Mouse (Mus musculus): Measurements from ENCODE around the gene Adgre1. TPM values are rescaled to one million over a fixed set of nuclear protein-coding genes. Genes with fewer than 3 reads are reported as not detected.
"Not testable (repeated sequence)": the region's sequence is repeated elsewhere in the genome, so short reads cannot be mapped to it uniquely, and the experiment has no call there.

Gene Adgre1
- polyA plus RNA-seq, 1 experiment from 2014 or later = 6.2 TPM

DNA sequence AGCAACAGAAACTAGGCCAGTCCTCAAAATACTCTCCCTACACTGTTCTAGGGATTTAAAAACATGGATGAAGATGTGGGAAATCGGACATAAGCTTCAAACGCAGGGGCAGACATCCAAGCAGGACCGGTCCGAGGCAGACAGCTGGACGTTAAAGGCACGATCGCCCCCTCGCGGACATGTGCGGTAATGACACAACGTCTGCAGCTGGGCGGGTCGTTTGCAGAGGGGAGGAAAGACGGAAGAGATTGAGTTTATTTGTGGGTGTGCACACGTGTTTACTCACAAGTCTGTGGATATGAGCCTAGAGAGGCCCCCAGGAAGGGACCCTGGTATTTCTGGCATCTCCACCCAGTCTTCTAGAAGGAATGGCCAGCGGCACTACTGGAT is 23.7 kb upstream of the Adgre1 start:
- no peaks in the 10 kb centered on the region for H3K36me3 ChIP-seq (ENCODE audit: insufficient read depth)
- H3K4me1 ChIP-seq (ENCODE audit: insufficient read depth) = no peaks in the 10 kb centered on the region
- 5% methylated on average over 16 of the region's 16 CpGs for WGBS
- no peak overlapping the region for H3K9ac ChIP-seq
- TF ChIP-seq CTCF (IDR thresholded peaks at IDR 0.05; ENCODE audit: low read depth) = peak; percentile 96
- no peak overlapping the region for H3K4me2 ChIP-seq
- H3K27ac ChIP-seq (ENCODE audit: low read depth) = no peak overlapping the region
- peak; percentile 91 for DNase-seq
- H3K4me3 ChIP-seq (ENCODE audit: low read depth, low read length) = no peak overlapping the region
- H3K27me3 ChIP-seq (ENCODE audit: insufficient read depth, low read length) = no peaks in the 10 kb centered on the region
- no peaks in the 10 kb centered on the region for H3K9me3 ChIP-seq (ENCODE audit: low read depth, low read length)
- ATAC-seq (ENCODE audit: insufficient read depth) = peak; percentile 57

- 65% methylated on average over 9 of the region's 9 CpGs for WGBS
- not testable (repeated sequence) for H3K9ac ChIP-seq
Observed at GRCm38 (mm10) chr17:57335194-57335593, 23.3 kb upstream of the Adgre1 start.

GRCm38 (mm10) chr17:57335673-57336303 is 22.7 kb upstream of the Adgre1 start:
- peak; percentile 84 for ATAC-seq (ENCODE audit: insufficient read depth)

More at GRCm38 (mm10) chr17:57335194-57335593, 23.3 kb upstream of the Adgre1 start:
- not testable (repeated sequence) for H3K4me1 ChIP-seq (ENCODE audit: insufficient read depth); H3K4me2 ChIP-seq; H3K9me3 ChIP-seq (ENCODE audit: low read depth, low read length); H3K27ac ChIP-seq (ENCODE audit: low read depth); H3K4me3 ChIP-seq (ENCODE audit: low read depth, low read length); H3K36me3 ChIP-seq (ENCODE audit: insufficient read depth); H3K27me3 ChIP-seq (ENCODE audit: insufficient read depth, low read length); DNase-seq
- ATAC-seq (ENCODE audit: insufficient read depth) = peak; percentile 4; the same call in 1 of the 2 replicates

GRCm38 (mm10) chr17:57337996-57338395 is 20.5 kb upstream of the Adgre1 start:
- ATAC-seq (ENCODE audit: insufficient read depth) (no peak), DNase-seq (peak; percentile 6)
- no peaks in the 10 kb centered on the region for H3K36me3 ChIP-seq (ENCODE audit: insufficient read depth)
- no peaks in the 10 kb centered on the region for H3K9me3 ChIP-seq (ENCODE audit: low read depth, low read length)
- H3K9ac ChIP-seq = no peak overlapping the region
- no peaks in the 10 kb centered on the region for H3K4me1 ChIP-seq (ENCODE audit: insufficient read depth)
- 83% methylated on average over 10 of the region's 10 CpGs for WGBS
- no peak overlapping the region for H3K27ac ChIP-seq (ENCODE audit: low read depth)
- H3K27me3 ChIP-seq (ENCODE audit: insufficient read depth, low read length) = no peaks in the 10 kb centered on the region
- H3K4me2 ChIP-seq = no peak overlapping the region
- no peak for TF ChIP-seq CTCF (IDR thresholded peaks at IDR 0.05; ENCODE audit: low read depth)
- H3K4me3 ChIP-seq (ENCODE audit: low read depth, low read length) = no peak overlapping the region

More at GRCm38 (mm10) chr17:57335673-57336303, 22.7 kb upstream of the Adgre1 start:
- no peaks in the 10 kb centered on the region for H3K4me1 ChIP-seq (ENCODE audit: insufficient read depth)
- WGBS = 8% methylated on average over 11 of the region's 11 CpGs
- no peak overlapping the region for H3K27ac ChIP-seq (ENCODE audit: low read depth)
- H3K36me3 ChIP-seq (ENCODE audit: insufficient read depth) = no peaks in the 10 kb centered on the region
- DNase-seq = peak; percentile 97
- H3K9ac ChIP-seq = no peak overlapping the region
- H3K27me3 ChIP-seq (ENCODE audit: insufficient read depth, low read length) = no peaks in the 10 kb centered on the region
- no peaks in the 10 kb centered on the region for H3K9me3 ChIP-seq (ENCODE audit: low read depth, low read length)
- H3K4me2 ChIP-seq = no peak overlapping the region
- peak; percentile 98 for TF ChIP-seq CTCF (IDR thresholded peaks at IDR 0.05; ENCODE audit: low read depth)
- H3K4me3 ChIP-seq (ENCODE audit: low read depth, low read length) = no peak overlapping the region

DNA sequence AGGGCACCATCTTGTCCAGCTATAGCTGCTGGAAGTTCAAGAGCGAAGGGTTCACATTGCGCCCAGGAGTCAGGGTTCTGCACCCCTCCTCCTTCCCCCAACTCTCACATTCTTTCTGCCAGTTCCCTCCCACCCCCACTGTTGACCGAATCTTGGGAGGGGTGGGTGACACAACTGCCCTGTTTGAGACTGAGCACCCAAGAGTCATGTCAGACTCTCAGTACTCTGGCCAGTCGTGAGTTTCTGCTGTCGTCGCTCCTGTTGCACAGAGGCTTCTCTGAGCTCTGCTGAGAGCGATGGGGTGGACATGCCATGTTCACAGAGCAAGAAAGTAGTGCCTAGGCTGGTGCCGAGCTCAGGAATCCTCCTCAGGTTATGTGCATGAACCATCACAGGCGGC is 19.2 kb upstream of the Adgre1 start:
- ATAC-seq (ENCODE audit: insufficient read depth) (no peak), DNase-seq (no peak)
- Histone ChIP-seq H3K9me3 (ENCODE audit: low read depth, low read length) (no peaks in the 10 kb centered on the region), H3K36me3 (ENCODE audit: insufficient read depth) (no peaks in the 10 kb centered on the region), H3K4me2 (no peak overlapping the region), H3K9ac (no peak overlapping the region), H3K27me3 (ENCODE audit: insufficient read depth, low read length) (no peaks in the 10 kb centered on the region), H3K4me3 (ENCODE audit: low read depth, low read length) (no peak overlapping the region), H3K27ac (ENCODE audit: low read depth) (no peak overlapping the region), H3K4me1 (ENCODE audit: insufficient read depth) (no peaks in the 10 kb centered on the region)
- TF ChIP-seq CTCF (IDR thresholded peaks at IDR 0.05; ENCODE audit: low read depth) = no peak
- WGBS = 63% methylated on average over 9 of the region's 9 CpGs

GRCm38 (mm10) chr17:57341568-57341967 is 16.9 kb upstream of the Adgre1 start:
- Histone ChIP-seq H3K4me2 (no peak overlapping the region), H3K27ac (ENCODE audit: low read depth) (no peak overlapping the region), H3K9me3 (ENCODE audit: low read depth, low read length) (no peaks in the 10 kb centered on the region), H3K4me3 (ENCODE audit: low read depth, low read length) (no peak overlapping the region), H3K9ac (no peak overlapping the region), H3K4me1 (ENCODE audit: insufficient read depth) (no peaks in the 10 kb centered on the region), H3K36me3 (ENCODE audit: insufficient read depth) (no peaks in the 10 kb centered on the region), H3K27me3 (ENCODE audit: insufficient read depth, low read length) (no peaks in the 10 kb centered on the region)
- WGBS = 44% methylated on average over 4 of the region's 4 CpGs
- TF ChIP-seq CTCF (IDR thresholded peaks at IDR 0.05; ENCODE audit: low read depth) = no peak
- no peak for ATAC-seq (ENCODE audit: insufficient read depth)
- no peak for DNase-seq

- WGBS = 72% methylated on average over 2 of the region's 2 CpGs
- ATAC-seq (ENCODE audit: insufficient read depth) (no peak), DNase-seq (no peak)
Observed at GRCm38 (mm10) chr17:57344029-57344707, 14.3 kb upstream of the Adgre1 start.

More at GRCm38 (mm10) chr17:57344029-57344707, 14.3 kb upstream of the Adgre1 start:
- no peak for TF ChIP-seq CTCF (IDR thresholded peaks at IDR 0.05; ENCODE audit: low read depth)
- Histone ChIP-seq H3K27me3 (ENCODE audit: insufficient read depth, low read length) (no peaks in the 10 kb centered on the region), H3K4me2 (no peak overlapping the region), H3K4me3 (ENCODE audit: low read depth, low read length) (no peak overlapping the region), H3K9ac (no peak overlapping the region), H3K9me3 (ENCODE audit: low read depth, low read length) (no peaks in the 10 kb centered on the region), H3K36me3 (ENCODE audit: insufficient read depth) (no peaks in the 10 kb centered on the region), H3K4me1 (ENCODE audit: insufficient read depth) (no peaks in the 10 kb centered on the region), H3K27ac (ENCODE audit: low read depth) (no peak overlapping the region)
